Mouse (Mus musculus): ENCODE measurements around the gene Iba57.

Iba57 gene

DNA sequence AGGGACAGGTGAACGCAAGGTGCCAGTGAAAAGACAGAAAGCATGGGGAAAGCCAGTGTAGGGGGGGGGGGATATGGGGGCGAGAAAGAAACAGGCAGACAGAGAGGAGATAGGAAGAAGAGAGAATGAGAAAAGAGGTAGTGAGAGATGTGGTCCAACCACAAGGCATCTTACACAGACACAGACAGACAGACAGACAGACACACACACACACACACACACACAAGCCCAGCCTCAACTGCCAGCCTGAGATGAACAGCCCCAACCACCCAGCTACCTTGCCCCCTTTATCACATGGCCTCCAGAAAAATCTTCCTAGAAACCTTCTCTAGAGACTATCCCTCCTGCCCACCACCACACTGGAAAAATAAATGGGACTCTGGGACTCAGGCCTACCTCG lies 31.5 kb downstream of the Iba57 start:
- DNase-seq = no peak

- DNase-seq = no peak
Observed at GRCm38 (mm10) chr11:59131348-59131919, 32.1 kb downstream of the Iba57 start.

- DNase-seq = no peak
Observed at GRCm38 (mm10) chr11:59130782-59131181, 32.8 kb downstream of the Iba57 start.

DNA sequence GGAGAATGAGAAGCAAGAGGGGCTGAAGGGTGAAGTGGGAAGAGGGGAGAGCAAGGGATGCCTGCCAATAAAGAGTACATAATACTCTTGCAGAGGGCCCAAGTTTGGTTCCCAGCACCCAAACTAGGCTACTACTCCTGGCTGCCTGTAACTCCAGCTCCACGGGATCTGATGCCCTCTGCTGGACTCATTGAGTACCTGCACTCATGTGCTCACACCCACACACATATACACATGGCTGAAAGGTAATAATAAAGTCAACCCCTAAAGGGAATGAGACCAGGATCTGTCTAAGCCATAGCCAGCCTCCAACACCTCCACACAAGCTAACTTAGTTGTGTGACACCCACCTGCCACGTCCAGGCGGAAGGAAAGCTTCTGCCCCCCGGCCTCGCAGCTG lies 57.6 kb downstream of the Iba57 start:
- no peak for DNase-seq
